Mouse (Mus musculus) intestine, embryonic 16.5 days (tissue): ENCODE results near the gene Rhd. TPM values are rescaled to one million over a fixed set of nuclear protein-coding genes. Genes with fewer than 3 reads are reported as not detected.
A peak's percentile ranks its signal among the peaks of the same experiment; 100 is the strongest.

ENCODE experiments used
- ATAC-seq: fragments of 200-750 bp; cut with Nextera tagmentation; 2 replicates; pipeline ENCODE4 v1.8.0; 2017; ENCODE audit warnings: moderate TSS enrichment, moderate library complexity
- H3K27ac ChIP-seq: fragments of 300-500 bp; sonication (generic); 2 replicates; pipeline ENCODE4 v1.5.1; 2014; ENCODE audit warnings: mild to moderate bottlenecking, low read length
- H3K27me3 ChIP-seq: fragments of 300-500 bp; sonication (generic); replicated peaks from 2 replicates; pipeline ENCODE4 v1.6.1; 2014; ENCODE audit warnings: low read length, control low read depth, mixed read lengths; ENCODE audit not compliant: control insufficient read depth, insufficient read depth
- H3K36me3 ChIP-seq: fragments of 300-500 bp; sonication (generic); 2 replicates; pipeline ENCODE4 v1.6.1; 2014; ENCODE audit warnings: low read length, control low read depth; ENCODE audit not compliant: control insufficient read depth, insufficient read depth
- H3K4me1 ChIP-seq: fragments of 300-500 bp; sonication (generic); 2 replicates; pipeline ENCODE4 v1.6.1; 2014; ENCODE audit warnings: low read length, control low read depth, mixed read lengths; ENCODE audit not compliant: control insufficient read depth, insufficient read depth
- H3K4me2 ChIP-seq: fragments of 300-500 bp; sonication (generic); 2 replicates; pipeline ENCODE4 v1.6.1; 2014; ENCODE audit warnings: low read depth, low read length, control low read depth
- H3K4me3 ChIP-seq: fragments of 300-500 bp; sonication (generic); 2 replicates; pipeline ENCODE4 v1.5.1; 2014; ENCODE audit warnings: mild to moderate bottlenecking, low read length
- H3K9ac ChIP-seq: fragments of 300-500 bp; sonication (generic); 2 replicates; pipeline ENCODE4 v1.6.1; 2014; ENCODE audit warnings: low read depth, low read length
- H3K9me3 ChIP-seq: fragments of 300-500 bp; sonication (generic); 2 replicates; pipeline ENCODE4 v1.6.1; 2016; ENCODE audit warnings: low read length, control low read depth; ENCODE audit not compliant: control insufficient read depth
- WGBS: fragments of 180-500 bp; shearing (Covaris S2); extraction: QIAGEN DNeasy Blood & Tissue Kit; methylation state at CpG from one replicate; pipeline ENCODE4 v1.1.7; 2014; 5-methylcytosine and 5-hydroxymethylcytosine counted together
- polyA plus RNA-seq: library from polyadenylated mRNA; unstranded; fragments of >200 nt; fragmentation: Nextera tagmentation; extraction: Ambion mirVana; gene quantifications from 2 replicates; pipeline ENCODE4 v1.2.1, GENCODE M21; 2015

Gene Rhd
- polyA plus RNA-seq, 1 experiment from 2014 or later: 10.1 TPM

DNA sequence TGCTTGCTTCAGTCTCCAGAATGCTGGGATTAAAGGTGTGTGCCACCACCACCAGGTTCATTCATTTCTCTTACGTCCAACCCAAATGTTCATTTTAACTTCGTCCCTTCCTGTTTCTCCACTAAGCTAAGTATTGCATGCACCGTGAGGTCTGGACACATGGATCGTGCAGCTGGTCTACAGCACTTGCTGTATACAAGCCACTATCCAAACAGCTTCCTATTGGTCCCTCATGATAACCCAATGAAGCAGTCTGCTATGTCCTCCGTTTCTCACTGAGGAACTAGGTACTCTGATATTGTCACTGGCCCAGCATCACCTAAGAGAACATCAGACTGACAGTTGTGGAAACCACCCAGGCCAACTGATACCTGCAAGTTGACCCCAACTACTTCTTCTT lies 1.5 kb downstream of the Rhd start:
- no peak overlapping the region for H3K9ac ChIP-seq
- peaks cover 8% of the 10 kb centered on the region for H3K4me1 ChIP-seq
- no peaks in the 10 kb centered on the region for H3K9me3 ChIP-seq
- ATAC-seq: no peak
- H3K4me3 ChIP-seq: no peak overlapping the region
- WGBS: 80% methylated on average over 5 of the region's 5 CpGs
- H3K36me3 ChIP-seq: no peaks in the 10 kb centered on the region
- H3K27ac ChIP-seq: no peak overlapping the region
- H3K27me3 ChIP-seq: peaks cover 2% of the 10 kb centered on the region; the same call in 1 of the 2 replicates
- H3K4me2 ChIP-seq: no peak overlapping the region

DNA sequence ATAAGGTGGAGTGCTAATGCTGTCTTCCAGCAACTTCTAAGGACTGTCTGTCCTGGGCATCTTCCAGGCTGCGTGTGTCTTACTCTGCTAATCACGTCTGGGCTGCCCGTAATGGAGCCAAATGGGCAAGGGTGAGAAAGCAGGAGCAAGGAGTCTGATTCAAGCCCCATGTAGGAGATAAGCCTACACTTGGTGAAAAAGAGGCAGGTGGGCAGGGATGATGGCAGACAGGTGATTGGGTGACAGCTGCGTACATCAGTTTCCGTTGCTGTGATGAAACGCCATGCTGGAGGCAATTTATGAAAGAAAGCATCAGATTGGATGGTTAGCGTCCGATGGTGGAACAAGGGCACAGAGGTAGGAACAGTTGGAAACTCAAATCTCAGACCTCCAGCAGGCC lies 2.9 kb downstream of the Rhd start:
- Histone ChIP-seq H3K36me3 (no peaks in the 10 kb centered on the region), H3K4me3 (no peak overlapping the region), H3K9ac (no peak overlapping the region), H3K27me3 (peaks cover 2% of the 10 kb centered on the region; the same call in 1 of the 2 replicates), H3K9me3 (no peaks in the 10 kb centered on the region), H3K4me1 (peaks cover 8% of the 10 kb centered on the region), H3K4me2 (no peak overlapping the region), H3K27ac (no peak overlapping the region)
- no peak for ATAC-seq
- WGBS: 88% methylated on average over 8 of the region's 8 CpGs

DNA sequence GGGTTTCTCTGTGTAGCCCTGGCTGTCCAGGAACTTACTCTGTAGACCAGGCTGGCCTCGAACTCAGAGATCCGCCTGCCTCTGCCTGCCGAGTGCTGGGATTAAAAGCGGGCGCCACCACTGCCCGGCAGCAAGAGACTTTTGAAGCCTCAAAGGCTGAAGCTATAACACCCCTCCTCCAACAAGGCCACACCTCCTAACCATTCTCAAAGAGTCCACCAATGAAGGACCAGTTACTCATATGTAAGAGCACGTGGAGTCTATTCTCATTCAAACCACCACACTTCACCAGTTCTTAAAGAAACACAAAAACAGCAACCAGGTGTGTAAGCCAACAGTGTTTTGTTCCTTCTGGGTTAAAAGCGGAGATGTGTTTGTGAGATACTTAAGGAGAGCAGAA lies 3.3 kb downstream of the Rhd start:
- Histone ChIP-seq H3K4me3 (no peak overlapping the region), H3K36me3 (no peaks in the 10 kb centered on the region), H3K4me2 (no peak overlapping the region), H3K9ac (no peak overlapping the region), H3K27ac (no peak overlapping the region), H3K9me3 (no peaks in the 10 kb centered on the region), H3K27me3 (peaks cover 2% of the 10 kb centered on the region; the same call in 1 of the 2 replicates), H3K4me1 (peaks cover 8% of the 10 kb centered on the region)
- WGBS: 92% methylated on average over 8 of the region's 8 CpGs
- no peak for ATAC-seq

DNA sequence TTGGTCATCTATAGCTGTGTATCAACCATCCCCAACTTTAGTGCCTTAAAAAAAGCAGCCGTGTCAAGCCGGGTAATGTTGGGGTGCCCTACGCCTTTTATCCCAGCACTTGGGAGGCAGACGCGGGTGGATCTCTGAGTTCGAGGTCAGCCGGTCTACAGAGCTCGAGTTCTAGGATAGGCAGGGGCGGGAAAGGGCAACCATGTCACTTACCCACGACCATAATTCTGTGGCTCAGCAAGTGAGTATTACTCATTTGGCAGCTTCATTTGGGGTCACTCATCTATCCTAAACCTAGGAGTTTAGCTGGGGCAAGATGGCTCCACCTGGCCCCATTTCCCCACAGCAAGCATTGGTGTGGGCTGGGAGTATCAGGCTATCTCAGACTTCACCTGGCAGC lies 3.7 kb downstream of the Rhd start:
- H3K9ac ChIP-seq: no peak overlapping the region
- H3K27ac ChIP-seq: no peak overlapping the region
- H3K9me3 ChIP-seq: no peaks in the 10 kb centered on the region
- ATAC-seq: no peak
- H3K27me3 ChIP-seq: peaks cover 2% of the 10 kb centered on the region; the same call in 1 of the 2 replicates
- H3K4me3 ChIP-seq: no peak overlapping the region
- WGBS: 83% methylated on average over 10 of the region's 10 CpGs
- no peaks in the 10 kb centered on the region for H3K36me3 ChIP-seq
- H3K4me1 ChIP-seq: peaks cover 8% of the 10 kb centered on the region
- no peak overlapping the region for H3K4me2 ChIP-seq

DNA sequence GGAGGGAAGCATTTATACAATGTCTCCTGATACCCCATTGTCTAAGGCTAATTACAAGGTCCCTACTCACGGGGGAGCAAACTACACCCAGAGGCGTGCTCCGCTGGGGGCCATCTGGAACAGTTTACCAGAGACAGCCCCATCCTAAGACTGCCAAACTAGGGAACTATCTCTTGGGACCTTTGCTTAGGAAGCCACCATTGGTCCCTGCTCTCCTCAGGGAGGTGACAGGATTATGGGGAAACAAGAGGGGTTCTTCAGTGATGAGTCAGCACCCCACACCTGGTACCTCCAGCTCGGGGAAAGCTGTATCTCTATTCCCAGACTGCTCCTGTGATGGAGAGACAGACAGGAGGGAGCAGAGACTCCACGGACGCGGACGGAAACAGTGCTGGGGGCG lies 4.2 kb downstream of the Rhd start:
- 30% methylated on average over 9 of the region's 9 CpGs for WGBS
- no peak overlapping the region for H3K4me2 ChIP-seq
- no peaks in the 10 kb centered on the region for H3K9me3 ChIP-seq
- no peak overlapping the region for H3K27ac ChIP-seq
- peaks cover 8% of the 10 kb centered on the region for H3K4me1 ChIP-seq
- H3K4me3 ChIP-seq: no peak overlapping the region
- H3K9ac ChIP-seq: no peak overlapping the region
- ATAC-seq: no peak
- no peaks in the 10 kb centered on the region for H3K36me3 ChIP-seq
- H3K27me3 ChIP-seq: peaks cover 2% of the 10 kb centered on the region; the same call in 1 of the 2 replicates

DNA sequence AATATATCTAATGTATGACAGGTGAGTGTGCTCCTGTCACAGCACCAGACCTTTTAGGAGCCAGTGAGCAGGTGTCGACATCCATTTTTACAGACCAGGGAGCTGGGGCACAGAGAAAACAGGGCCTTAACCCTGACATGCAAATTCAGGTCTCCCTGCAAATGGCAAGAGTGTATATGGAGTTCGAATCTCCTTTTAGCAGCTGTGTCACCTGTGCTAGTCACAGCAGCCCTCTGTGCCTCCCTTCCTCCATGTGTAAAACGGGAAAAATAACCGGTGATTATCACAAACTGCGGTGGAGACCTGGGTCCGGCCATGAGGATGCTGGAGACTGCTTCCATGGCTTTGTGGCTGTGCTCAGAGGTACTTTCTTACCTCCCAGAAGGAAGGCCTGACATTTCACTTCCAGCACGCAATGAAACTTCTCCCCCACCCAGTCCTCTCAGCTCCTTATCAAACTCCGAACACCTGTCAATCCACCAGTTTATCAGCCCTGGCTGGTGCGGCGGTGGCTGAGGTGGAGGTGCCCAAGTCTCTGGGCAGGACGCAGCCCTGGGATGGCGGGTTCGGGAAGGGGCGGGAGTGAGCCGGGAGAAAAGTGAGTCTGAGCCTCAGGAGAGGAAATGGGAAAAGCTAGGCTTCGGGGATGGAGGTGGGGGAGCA lies 4.9 kb downstream of the Rhd start:
- Histone ChIP-seq H3K27ac (no peak overlapping the region), H3K9ac (peak overlapping the region; percentile 30; the same call in 1 of the 2 replicates), H3K4me3 (0 out of 2 replicates have a peak overlapping the region, but pooled peaks have one; percentile 13), H3K4me1 (peaks cover 8% of the 10 kb centered on the region), H3K9me3 (no peaks in the 10 kb centered on the region), H3K4me2 (peak overlapping the region; percentile 27; the same call in 1 of the 2 replicates), H3K36me3 (no peaks in the 10 kb centered on the region), H3K27me3 (peaks cover 2% of the 10 kb centered on the region; the same call in 1 of the 2 replicates)
- 10% methylated on average over 16 of the region's 16 CpGs for WGBS
- peak; percentile 84 for ATAC-seq

DNA sequence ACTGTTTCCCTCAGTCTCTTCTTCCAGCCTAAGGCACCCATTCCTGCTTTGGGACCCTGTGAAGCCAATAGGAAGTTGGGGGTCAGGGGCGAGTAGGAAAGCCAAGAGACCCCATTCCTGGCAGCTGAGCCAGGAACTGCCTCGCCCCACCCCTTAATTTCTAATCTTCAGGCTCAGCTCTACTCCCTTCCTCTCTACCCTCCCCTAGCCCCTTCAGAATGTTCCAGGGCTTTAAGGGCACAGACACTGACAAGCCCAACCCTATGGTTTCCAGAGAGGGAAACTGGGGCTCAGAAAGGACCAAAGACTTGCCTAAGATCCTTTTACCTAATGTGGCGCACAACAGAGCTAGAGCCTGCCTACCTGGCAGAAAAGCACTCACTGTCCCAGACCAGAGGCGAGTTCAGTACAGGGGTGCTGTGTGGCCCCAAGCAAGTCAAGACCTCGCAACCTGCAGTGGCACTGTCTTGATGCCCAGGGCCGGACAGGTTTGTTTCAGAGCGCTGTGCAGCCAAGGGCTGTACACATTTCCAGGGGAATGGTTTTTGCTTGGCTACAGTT lies 5.6 kb downstream of the Rhd start:
- Histone ChIP-seq H3K9ac (peak overlapping the region; percentile 30; the same call in 1 of the 2 replicates), H3K4me3 (0 out of 2 replicates have a peak overlapping the region, but pooled peaks have one; percentile 13), H3K27ac (no peak overlapping the region), H3K27me3 (peaks cover 2% of the 10 kb centered on the region; the same call in 1 of the 2 replicates), H3K4me2 (peak overlapping the region; percentile 27; the same call in 1 of the 2 replicates), H3K9me3 (no peaks in the 10 kb centered on the region), H3K4me1 (peaks cover 8% of the 10 kb centered on the region), H3K36me3 (no peaks in the 10 kb centered on the region)
- peak; percentile 45 for ATAC-seq
- WGBS: 59% methylated on average over 7 of the region's 7 CpGs

DNA sequence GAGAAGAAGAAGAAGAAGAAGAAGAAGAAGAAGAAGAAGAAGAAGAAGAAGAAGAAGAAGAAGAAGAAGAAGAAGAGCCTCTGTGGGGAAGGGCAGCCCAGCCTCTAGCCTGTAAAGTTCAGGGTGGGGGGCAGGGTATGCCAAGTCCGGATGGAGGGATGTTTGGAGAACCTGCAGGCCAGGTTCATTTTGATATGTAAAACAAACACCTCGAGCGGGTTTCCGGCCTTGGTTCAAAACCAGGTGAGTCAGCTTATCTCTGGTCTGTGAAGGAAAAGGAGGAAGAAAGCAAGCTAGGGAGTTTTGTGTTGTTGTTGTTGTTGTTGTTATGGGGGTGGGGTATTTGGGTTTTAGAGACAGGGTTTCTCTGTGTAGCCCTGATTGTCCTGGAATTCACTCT lies 7.1 kb downstream of the Rhd start:
- ATAC-seq: no peak
- 37% methylated on average over 4 of the region's 4 CpGs for WGBS
- Histone ChIP-seq H3K27ac (no peak overlapping the region), H3K27me3 (peaks cover 2% of the 10 kb centered on the region; the same call in 1 of the 2 replicates), H3K4me2 (no peak overlapping the region), H3K4me1 (peaks cover 5% of the 10 kb centered on the region; the same call in 1 of the 2 replicates), H3K4me3 (no peak overlapping the region), H3K9ac (no peak overlapping the region), H3K9me3 (no peaks in the 10 kb centered on the region), H3K36me3 (no peaks in the 10 kb centered on the region)

DNA sequence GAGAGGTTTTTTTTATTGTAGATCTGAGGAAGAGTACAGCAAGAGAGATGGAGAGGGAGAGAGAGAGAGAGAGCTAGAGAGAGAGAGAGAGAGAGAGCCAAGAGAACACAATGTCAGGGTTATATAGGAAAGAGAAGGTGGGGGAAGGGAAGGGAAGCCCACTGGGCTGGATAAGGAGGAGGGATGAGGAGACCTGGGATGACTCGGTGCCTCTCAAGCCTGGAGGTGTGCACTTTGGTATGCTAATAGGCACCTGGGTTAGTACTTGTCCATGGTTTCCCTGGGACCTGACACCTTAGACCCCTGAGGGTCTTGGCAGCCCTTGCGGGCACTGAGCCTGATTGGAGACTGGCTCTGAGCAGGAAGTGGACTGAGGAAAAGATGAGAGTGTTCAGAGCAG lies 7.6 kb downstream of the Rhd start:
- no peaks in the 10 kb centered on the region for H3K36me3 ChIP-seq
- no peak for ATAC-seq
- no peak overlapping the region for H3K9ac ChIP-seq
- H3K27ac ChIP-seq: no peak overlapping the region
- no peak overlapping the region for H3K4me2 ChIP-seq
- no peaks in the 10 kb centered on the region for H3K9me3 ChIP-seq
- 50% methylated on average over 2 of the region's 2 CpGs for WGBS
- no peak overlapping the region for H3K4me3 ChIP-seq
- H3K4me1 ChIP-seq: peaks cover 5% of the 10 kb centered on the region; the same call in 1 of the 2 replicates
- H3K27me3 ChIP-seq: peaks cover 2% of the 10 kb centered on the region; the same call in 1 of the 2 replicates
